Mouse (Mus musculus): ENCODE data around the gene Hspa12b.

DNA sequence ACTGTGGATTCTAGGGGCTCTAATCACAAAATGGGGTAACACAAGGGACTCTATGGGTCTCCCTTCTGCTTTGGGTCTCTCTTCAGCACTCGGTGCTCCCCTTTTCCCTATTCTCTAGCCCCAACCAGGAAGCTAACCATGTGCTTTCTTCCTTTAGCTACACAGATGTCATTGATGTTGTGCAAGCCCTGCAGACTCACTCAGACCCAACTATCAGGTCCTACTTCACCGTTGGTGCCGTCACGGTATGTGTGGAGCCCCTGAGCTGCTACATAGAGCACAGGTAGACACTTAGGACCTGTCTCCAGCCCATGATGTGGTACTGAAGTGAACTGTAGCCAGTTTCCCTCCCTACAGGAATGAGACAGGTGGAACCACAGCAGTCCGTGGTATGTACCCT lies 21.1 kb upstream of the Hspa12b start:
- no peak for TF ChIP-seq CTCF (IDR thresholded peaks at IDR 0.05; ENCODE audit: low read depth)
- no peak for TF ChIP-seq EP300 (IDR thresholded peaks at IDR 0.05; ENCODE audit: low read depth)

Measured in liver, postnatal 0 days (tissue).